Mouse (Mus musculus) liver, embryonic 14 days (tissue): ENCODE measurements around the gene Mucl1. TPM values are rescaled to one million over a fixed set of nuclear protein-coding genes. Genes with fewer than 3 reads are reported as not detected.

Source experiments
- polyA plus RNA-seq: library from polyadenylated mRNA; depleted of rRNA; stranded (reverse); fragments of >200 nt; gene quantifications from 2 replicates; pipeline ENCODE4 v1.2.3, GENCODE M21; 2012; rRNA removed

Gene Mucl1
- not detected in 2 replicates for polyA plus RNA-seq

DNA sequence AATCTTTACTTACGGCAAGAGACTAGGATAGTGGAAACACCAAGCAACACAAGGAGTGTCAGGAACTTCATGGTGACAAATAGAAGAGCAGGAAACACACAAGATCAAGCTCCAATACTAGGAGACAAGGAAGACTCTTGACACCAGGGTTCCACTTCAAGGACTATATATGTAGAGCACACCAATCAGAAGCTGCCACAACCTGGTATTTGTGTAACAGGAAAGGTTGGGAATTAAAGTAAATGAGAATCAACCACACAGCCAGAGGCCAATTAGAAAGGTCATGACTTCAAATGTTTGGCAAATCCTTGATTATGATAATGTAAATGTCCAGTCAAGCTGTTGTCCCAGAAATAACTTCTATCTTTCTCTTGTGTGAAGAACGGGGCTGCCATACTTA, at the start of gene Mucl1:
Gene Mucl1 (minus strand): TSS at position 101 of the 400 bp plus-strand sequence.

Other genes with a start within 250 kb of the Mucl1 start
- 0.03 and 0.05 TPM in 2 replicates for gene Ppp1r1a, start 217.5 kb downstream of the Mucl1 start, polyA plus RNA-seq
- not detected in 2 replicates for gene Glycam1, start 190.4 kb downstream of the Mucl1 start, polyA plus RNA-seq
- not detected in 2 replicates for gene Mucl2, start 143.8 kb upstream of the Mucl1 start, polyA plus RNA-seq